Mouse (Mus musculus) testis, postnatal 10 days (tissue): ENCODE measurements at regions not wholly inside any gene's neighbourhood (a gene's known extent, or its start where the extent isn't known, plus 50 kb on each side); places are given as distances from the start of the nearest gene placed in this dataset.

Experiments used
- DNase-seq: peaks from one replicate; pipeline ENCODE4 v3.0.0; 2021; ENCODE audit warnings: low spot score

- DNase-seq, result no peak
Measured at GRCm38 (mm10) chr10:37219381-37219780, 80.7 kb upstream of the Marcks start.

- no peak for DNase-seq
Measured at GRCm38 (mm10) chr10:37214656-37215055, 75.9 kb upstream of the Marcks start.

GRCm38 (mm10) chr10:37212350-37213035 lies 73.8 kb upstream of the Marcks start:
- DNase-seq, result no peak

GRCm38 (mm10) chr10:37211305-37211704 lies 72.6 kb upstream of the Marcks start:
- DNase-seq, result no peak

GRCm38 (mm10) chr10:37210223-37210622 lies 71.5 kb upstream of the Marcks start:
- no peak for DNase-seq

GRCm38 (mm10) chr10:37206986-37207385 lies 68.3 kb upstream of the Marcks start:
- DNase-seq, result no peak

GRCm38 (mm10) chr10:37206546-37206945 lies 67.8 kb upstream of the Marcks start:
- DNase-seq, result no peak

- DNase-seq, result no peak
Measured at GRCm38 (mm10) chr10:37203709-37204108, 65.0 kb upstream of the Marcks start.

GRCm38 (mm10) chr10:37194798-37195453 lies 56.2 kb upstream of the Marcks start:
- no peak for DNase-seq

- peak; percentile 71 for DNase-seq
Measured at GRCm38 (mm10) chr10:37194131-37194797, 55.5 kb upstream of the Marcks start.

GRCm38 (mm10) chr10:37192661-37193060 lies 53.9 kb upstream of the Marcks start:
- DNase-seq, result no peak

- no peak for DNase-seq
Measured at GRCm38 (mm10) chr10:37190092-37190491, 51.4 kb upstream of the Marcks start.
